Mouse (Mus musculus): ENCODE data around the gene 1810013L24Rik.

The 1810013L24Rik gene

DNA sequence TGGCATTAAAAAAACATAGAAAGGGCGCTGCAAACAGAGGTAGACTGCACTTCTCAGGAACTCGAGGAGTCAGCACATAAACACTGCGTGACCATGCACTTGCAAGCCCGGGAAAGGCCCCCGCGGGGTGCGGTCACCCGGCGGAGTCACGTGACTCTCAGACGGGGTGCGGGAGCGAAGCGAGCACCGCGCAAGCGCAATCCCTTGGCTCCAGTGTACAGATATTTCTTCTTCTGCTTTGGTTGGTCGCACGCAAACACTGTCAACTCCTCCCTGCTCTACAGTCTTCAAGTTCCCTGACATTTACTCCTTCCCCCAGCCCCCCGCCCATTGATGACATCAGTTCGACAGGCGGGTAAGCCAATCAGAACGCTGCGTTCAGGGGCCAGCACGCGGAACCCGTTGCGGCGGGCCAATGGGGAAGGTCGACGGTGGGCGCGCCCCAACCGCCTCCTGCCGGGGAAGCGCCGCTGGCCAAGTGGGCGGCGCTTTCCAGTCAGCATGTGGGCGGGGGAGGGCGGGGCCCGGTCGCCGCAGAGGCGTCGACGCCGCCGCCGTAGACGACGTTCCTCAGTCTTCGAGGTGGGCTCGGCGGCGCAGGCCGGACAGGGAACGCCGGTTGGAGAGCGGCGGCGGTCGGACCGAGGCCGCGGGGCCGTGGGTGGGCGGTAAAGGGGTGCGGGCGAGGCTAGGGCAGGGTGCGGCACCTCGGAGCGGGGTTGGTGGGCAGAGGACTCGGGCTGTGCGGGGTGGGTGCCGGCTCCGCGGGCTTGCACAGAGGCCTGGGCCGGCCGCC is at the start of gene 1810013L24Rik:
Gene 1810013L24Rik (plus strand): TSS at position 537 of the 796 bp plus-strand sequence.
- peak; percentile 99 for DNase-seq (ENCODE audit: low read depth)

DNA sequence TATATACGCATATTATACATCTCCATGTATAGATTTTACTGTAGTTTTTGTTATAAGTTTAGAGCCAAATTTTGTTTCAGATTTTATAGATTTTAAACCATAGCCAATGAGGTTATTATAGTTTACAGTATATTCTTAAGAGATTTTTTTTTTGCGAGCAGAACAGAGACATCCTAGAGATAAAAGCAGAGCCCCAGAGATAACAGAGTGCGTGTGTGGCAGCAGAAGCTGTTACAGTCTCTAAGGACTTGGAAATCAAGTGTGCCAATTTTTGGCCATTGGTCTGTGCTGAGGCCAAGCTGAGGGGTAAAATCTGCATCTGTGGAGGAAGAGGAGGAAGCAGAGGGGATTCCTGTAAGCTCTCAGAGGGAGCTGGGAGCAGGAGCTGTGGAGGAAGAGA is 49.7 kb upstream of the 1810013L24Rik start:
- no peak for DNase-seq (ENCODE audit: low read depth)

- DNase-seq (ENCODE audit: low read depth) = no peak
These were observed 48.7 kb upstream of the 1810013L24Rik start for GRCm38 (mm10) chr16:8781191-8781590.

GRCm38 (mm10) chr16:8781660-8782059 is 48.2 kb upstream of the 1810013L24Rik start:
- no peak for DNase-seq (ENCODE audit: low read depth)

- no peak for DNase-seq (ENCODE audit: low read depth)
These were observed 46.5 kb upstream of the 1810013L24Rik start for GRCm38 (mm10) chr16:8783198-8783913.

DNA sequence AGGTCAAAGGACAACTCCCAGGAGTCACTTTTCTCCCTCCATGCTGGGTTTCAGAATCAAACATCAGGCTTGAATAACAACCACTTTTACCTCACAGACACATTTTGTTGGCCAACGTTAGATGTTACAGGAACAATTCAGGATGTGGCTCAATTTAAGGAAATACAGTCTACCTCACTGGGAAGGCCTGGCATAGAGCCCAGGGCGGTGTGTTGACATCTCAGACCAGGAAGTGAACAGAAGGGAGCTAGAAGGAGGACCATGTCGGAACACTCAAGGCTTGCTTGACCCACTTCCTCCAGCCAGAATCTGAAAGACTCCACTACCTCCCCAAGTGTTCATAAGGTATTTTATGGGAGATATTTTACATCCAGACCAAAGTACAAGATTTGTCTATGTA is 45.1 kb upstream of the 1810013L24Rik start:
- no peak for DNase-seq (ENCODE audit: low read depth)

GRCm38 (mm10) chr16:8790886-8791285 is 39.0 kb upstream of the 1810013L24Rik start:
- no peak for DNase-seq (ENCODE audit: low read depth)

GRCm38 (mm10) chr16:8791949-8792557 is 37.8 kb upstream of the 1810013L24Rik start, which contains the start of gene Usp7:
Gene Usp7, minus strand, starts transcription at chr16:8792308.
- no peak for DNase-seq (ENCODE audit: low read depth)

DNA sequence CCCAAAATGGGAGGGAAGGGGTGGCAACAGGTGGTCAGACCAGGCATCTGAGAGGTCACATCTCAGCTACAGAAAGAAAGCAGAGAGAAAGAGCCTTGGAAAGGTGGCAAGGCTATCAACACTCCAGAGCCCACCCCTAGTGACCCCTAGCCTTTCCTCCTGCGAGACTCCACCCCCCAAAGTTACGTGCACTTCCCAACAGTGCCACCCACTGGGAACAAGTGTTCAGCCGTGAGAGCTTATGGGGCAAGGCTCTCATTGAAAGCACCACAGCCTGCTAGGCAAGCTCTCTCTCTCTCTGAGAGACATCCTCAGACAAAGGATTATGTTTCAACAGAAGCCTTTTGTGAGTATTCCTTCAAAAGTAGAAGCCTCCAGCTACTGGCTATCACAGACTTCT is 34.9 kb upstream of the 1810013L24Rik start:
- DNase-seq (ENCODE audit: low read depth) = no peak

GRCm38 (mm10) chr16:8795906-8796305 is 34.0 kb upstream of the 1810013L24Rik start:
- DNase-seq (ENCODE audit: low read depth) = no peak

DNA sequence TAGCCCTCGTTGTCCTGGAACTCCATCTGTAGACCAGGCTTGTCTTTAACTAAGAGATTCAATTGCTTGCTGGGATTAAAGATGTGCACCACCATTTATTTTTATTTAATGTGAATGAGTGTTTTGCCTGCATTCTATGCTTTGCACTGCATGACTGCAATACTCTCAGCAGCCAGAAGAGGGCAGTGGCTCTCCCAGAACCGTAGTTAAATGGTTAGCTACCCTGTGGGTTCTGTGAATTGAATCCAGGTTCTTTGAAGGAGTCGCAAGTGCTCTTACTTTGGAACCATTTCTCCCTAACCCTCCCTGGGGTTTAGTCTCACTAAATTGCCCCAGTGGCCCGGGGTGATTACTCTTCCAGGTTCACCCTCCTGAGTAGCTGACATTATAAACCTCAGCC is 23.2 kb upstream of the 1810013L24Rik start:
- peak; percentile 82 for DNase-seq (ENCODE audit: low read depth)

DNA sequence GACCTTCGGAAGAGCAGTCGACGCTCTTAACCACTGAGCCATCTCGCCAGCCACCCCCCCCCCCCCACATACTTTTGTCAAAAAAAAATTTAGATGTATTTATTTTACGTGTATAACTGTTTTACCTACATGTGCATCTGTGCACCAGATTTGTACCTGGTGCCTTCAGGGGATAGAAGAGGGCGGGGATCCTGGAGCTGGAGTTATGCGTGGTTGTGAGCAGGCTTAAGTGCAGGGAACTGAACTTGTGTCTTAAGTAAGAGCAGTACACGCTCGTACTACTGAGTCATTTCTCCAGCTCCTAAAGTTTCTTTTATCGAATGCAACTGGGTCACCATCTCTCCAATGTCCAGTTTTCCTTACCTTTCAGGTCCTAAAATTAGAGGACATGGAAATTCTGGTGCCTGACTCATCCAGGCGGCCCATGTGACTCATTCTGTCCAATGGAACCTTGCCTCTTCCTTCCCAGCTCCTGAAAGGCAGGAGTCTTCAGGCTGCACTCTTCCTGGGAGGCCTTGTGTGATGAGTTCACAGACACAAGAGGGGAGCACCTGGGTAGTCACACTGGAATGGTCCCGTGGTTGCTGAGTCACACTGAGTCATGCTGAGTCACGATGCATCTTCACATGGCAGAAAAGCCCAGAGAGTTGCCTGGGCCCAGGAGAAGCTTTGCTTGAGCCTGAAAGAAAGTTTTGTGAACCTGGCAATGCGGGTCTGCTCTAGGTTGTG is 19.3 kb upstream of the 1810013L24Rik start:
- no peak for DNase-seq (ENCODE audit: low read depth)

DNA sequence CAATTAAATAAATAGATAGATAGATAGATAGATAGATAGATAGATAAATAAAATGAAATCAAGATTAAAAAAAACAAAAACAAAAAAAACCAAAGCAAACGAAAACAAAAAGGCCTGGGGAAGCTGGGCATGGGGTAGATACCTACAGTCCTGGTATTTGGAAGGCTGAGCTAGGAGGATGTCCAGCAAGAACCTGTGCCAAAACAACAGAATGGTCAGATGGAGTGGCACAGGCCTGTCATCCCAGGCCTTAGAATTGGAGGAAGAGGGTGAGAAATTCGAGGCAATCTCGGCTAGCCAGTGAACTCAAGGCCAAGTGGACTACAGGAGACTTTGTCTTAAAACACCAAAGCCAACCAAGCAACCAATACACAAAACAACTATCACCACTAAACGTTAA is 12.0 kb upstream of the 1810013L24Rik start:
- DNase-seq (ENCODE audit: low read depth) = no peak

GRCm38 (mm10) chr16:8821429-8821828 is 8.5 kb upstream of the 1810013L24Rik start:
- DNase-seq (ENCODE audit: low read depth) = no peak

DNA sequence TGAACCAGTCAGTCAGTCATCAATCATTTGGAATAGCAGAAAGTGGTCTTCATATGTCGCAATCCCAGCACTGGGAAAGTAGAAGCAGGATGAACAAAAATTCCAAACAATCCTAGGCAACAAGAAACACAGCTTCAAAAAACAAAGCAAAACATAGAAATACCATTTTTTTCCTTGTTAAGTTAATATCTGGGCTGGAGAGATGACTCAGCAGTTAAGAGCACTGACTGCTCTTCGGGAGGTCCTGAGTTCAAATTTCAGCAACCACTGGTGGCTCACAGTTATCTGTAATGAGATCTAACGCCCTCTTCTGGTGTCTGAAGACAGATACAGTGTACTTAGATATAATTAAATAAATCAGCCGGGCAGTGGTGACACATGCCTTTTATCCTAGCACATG is 7.3 kb upstream of the 1810013L24Rik start:
- no peak for DNase-seq (ENCODE audit: low read depth)

DNA sequence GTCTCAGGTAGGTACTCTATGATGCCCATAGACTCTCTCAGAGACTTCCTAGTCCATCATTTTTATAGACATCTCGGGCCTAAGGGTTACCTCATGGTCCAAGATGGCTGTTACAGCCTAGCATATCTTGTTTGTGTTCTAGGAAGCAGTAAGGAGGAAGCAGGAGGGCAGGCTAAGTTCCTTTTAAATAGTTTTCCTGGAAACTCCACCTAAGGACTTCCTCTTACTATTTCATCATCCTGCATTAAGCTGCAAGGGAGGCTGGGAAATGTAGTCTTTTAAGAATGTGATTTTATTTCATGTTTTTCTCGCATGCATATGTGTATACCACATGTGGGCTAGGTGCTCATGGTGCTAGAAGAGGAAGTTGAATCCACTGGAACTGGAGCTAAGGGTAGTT is 6.2 kb upstream of the 1810013L24Rik start:
- DNase-seq (ENCODE audit: low read depth) = peak; percentile 57

GRCm38 (mm10) chr16:8827366-8827765 is 2.5 kb upstream of the 1810013L24Rik start:
- no peak for DNase-seq (ENCODE audit: low read depth)

- DNase-seq (ENCODE audit: low read depth) = no peak
These were observed 1.0 kb upstream of the 1810013L24Rik start for GRCm38 (mm10) chr16:8828636-8829563.

GRCm38 (mm10) chr16:8830431-8831211 is 721 bp downstream of the 1810013L24Rik start:
- peak; percentile 78 for DNase-seq (ENCODE audit: low read depth)

- no peak for DNase-seq (ENCODE audit: low read depth)
These were observed 1.3 kb downstream of the 1810013L24Rik start for GRCm38 (mm10) chr16:8831241-8831640.

All from naive thymus-derived CD4-positive, alpha-beta T cell, adult 2 months (primary cell).